In the genomic region with DNA sequence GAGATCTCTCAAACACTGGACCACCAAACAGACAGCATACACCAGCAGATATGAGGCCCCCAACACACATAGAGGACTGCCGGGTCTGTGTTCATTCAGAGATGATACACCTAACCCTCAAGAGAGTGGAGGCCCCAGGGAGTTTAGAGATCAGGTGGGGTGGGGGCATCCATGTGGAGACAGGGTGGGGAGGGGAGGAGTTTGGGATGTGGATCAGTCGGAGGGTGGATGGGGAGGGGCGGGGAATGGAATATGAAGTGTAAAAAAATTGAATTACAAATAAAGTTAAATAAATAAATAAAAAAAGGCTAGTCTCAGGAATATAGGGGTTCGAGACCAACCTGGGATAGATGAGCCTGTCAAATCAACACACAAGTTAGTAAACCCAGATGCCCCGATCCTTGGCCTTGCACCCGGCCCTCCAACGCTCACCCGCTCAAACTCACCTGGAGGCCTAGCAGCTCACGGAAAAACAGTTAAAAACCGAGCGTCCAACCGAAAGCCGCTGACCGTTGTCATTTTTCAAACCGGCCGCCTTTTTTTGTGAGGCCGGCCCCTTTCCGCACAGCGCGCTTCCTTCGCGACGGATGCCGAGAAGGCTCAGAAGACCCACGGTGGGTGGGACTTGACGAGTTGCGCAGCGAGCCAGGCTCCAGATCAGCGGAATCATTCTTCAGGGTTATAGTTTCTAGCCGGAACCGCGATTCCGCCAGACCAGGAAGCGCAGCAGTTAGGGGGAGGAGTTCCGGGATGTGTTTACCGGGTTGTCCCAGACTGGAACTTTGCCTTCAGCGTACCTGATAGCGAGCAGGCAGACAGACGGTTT, we compare ENCODE assay signal across 7 mouse cellular contexts. TPM values are rescaled to one million over a fixed set of nuclear protein-coding genes. Genes with fewer than 3 reads are reported as not detected.
DNase-seq lines count a peak whose midpoint lies in the region; ATAC-seq lines count a peak whose summit lies in the region.

A gene (minus strand): TSS at position 589 of the 826 bp plus-strand sequence.

- peak within 1 kb of the TSS; percentile 70 for H3K9ac ChIP-seq in embryonic facial prominence, embryonic 12.5 days
- peak within 1 kb of the TSS; percentile 68 for H3K9ac ChIP-seq in limb, embryonic 11.5 days (ENCODE audit: low read length)
- H3K9ac ChIP-seq in midbrain, embryonic 14.5 days (replicated peaks; ENCODE audit: low read length): peak within 1 kb of the TSS; percentile 36

- peaks cover 15% of the 10 kb centered on the region; the same call in 1 of the 2 replicates for H3K36me3 ChIP-seq in embryonic facial prominence, embryonic 12.5 days
- peaks cover 2% of the 10 kb centered on the region; the same call in 1 of the 2 replicates for H3K36me3 ChIP-seq in limb, embryonic 11.5 days (ENCODE audit: control insufficient read depth, insufficient read depth, low read length)
- no peaks in the 10 kb centered on the region for H3K36me3 ChIP-seq in midbrain, embryonic 14.5 days (ENCODE audit: control insufficient read depth, insufficient read depth, low read length)

- DNase-seq in adrenal gland, postnatal 25 days: peak; percentile 96
- DNase-seq in heart, adult 11 months: peak; percentile 100
- peak; percentile 97 for DNase-seq in kidney, adult 18-20 months
- DNase-seq in limb, embryonic 11.5 days (ENCODE audit: low spot score): peak; percentile 99
- peak; percentile 99 for DNase-seq in midbrain, embryonic 14.5 days
- DNase-seq in spleen, adult 18-20 months: peak; percentile 92 to 94

- under 1% methylated on average over 39 of the region's 39 CpGs for WGBS in embryonic facial prominence, embryonic 12.5 days
- WGBS in limb, embryonic 11.5 days: under 1% methylated on average over 39 of the region's 39 CpGs
- WGBS in midbrain, embryonic 14.5 days: under 1% methylated on average over 39 of the region's 39 CpGs

- ATAC-seq in embryonic facial prominence, embryonic 12.5 days (ENCODE audit: insufficient number of reproducible peaks, insufficient read depth, low FRiP score, low TSS enrichment): peak; percentile 94
- ATAC-seq in limb, embryonic 11.5 days (ENCODE audit: insufficient number of reproducible peaks, low FRiP score, low TSS enrichment, low read depth): peak; percentile 98
- ATAC-seq in midbrain, embryonic 14.5 days (ENCODE audit: low FRiP score, low TSS enrichment): peak; percentile 97

- peaks cover 12% of the 10 kb centered on the region; the same call in 1 of the 2 replicates for H3K4me1 ChIP-seq in embryonic facial prominence, embryonic 12.5 days
- no peaks in the 10 kb centered on the region for H3K4me1 ChIP-seq in limb, embryonic 11.5 days (ENCODE audit: control insufficient read depth, insufficient read depth, low read length)
- H3K4me1 ChIP-seq in midbrain, embryonic 14.5 days (ENCODE audit: control insufficient read depth, insufficient read depth, low read length): no peaks in the 10 kb centered on the region

- peak within 1 kb of the TSS; percentile 61 for H3K4me3 ChIP-seq in embryonic facial prominence, embryonic 12.5 days
- peak within 1 kb of the TSS; percentile 66 for H3K4me3 ChIP-seq in limb, embryonic 11.5 days (ENCODE audit: low read depth, low read length)
- H3K4me3 ChIP-seq in midbrain, embryonic 14.5 days (replicated peaks; ENCODE audit: low read depth, low read length): peak within 1 kb of the TSS; percentile 41

- no peaks in the 10 kb centered on the region for H3K9me3 ChIP-seq in embryonic facial prominence, embryonic 12.5 days
- no peaks in the 10 kb centered on the region for H3K9me3 ChIP-seq in limb, embryonic 11.5 days (ENCODE audit: control insufficient read depth, low read length)
- H3K9me3 ChIP-seq in midbrain, embryonic 14.5 days (ENCODE audit: control insufficient read depth, low read length): no peaks in the 10 kb centered on the region

- no peaks in the 10 kb centered on the region for H3K27me3 ChIP-seq in embryonic facial prominence, embryonic 12.5 days
- H3K27me3 ChIP-seq in limb, embryonic 11.5 days (ENCODE audit: control insufficient read depth, insufficient read depth, low read length): no peaks in the 10 kb centered on the region
- no peaks in the 10 kb centered on the region for H3K27me3 ChIP-seq in midbrain, embryonic 14.5 days (ENCODE audit: control insufficient read depth, insufficient read depth, low read length)

- H3K27ac ChIP-seq in embryonic facial prominence, embryonic 12.5 days: peak within 1 kb of the TSS; percentile 73
- H3K27ac ChIP-seq in limb, embryonic 11.5 days (replicated peaks; ENCODE audit: low read depth, low read length): no peak within 1 kb of the TSS
- H3K27ac ChIP-seq in midbrain, embryonic 14.5 days (replicated peaks; ENCODE audit: low read depth, low read length): peak within 1 kb of the TSS; percentile 65

- H3K4me2 ChIP-seq in embryonic facial prominence, embryonic 12.5 days (replicated peaks): peak within 1 kb of the TSS; percentile 66
- H3K4me2 ChIP-seq in limb, embryonic 11.5 days (ENCODE audit: low read depth, severe bottlenecking): peak within 1 kb of the TSS; percentile 38
- peak within 1 kb of the TSS; percentile 73 for H3K4me2 ChIP-seq in midbrain, embryonic 14.5 days (ENCODE audit: low read length)

RNA-seq across cellular contexts. Expression of the gene that starts here (rescaled TPM):
- total RNA-seq in adrenal gland, postnatal 25 days (2021): 5.8 and 6.4 TPM in 2 replicates
- 57.3 and 61.4 TPM in 2 replicates for polyA plus RNA-seq in embryonic facial prominence, embryonic 12.5 days (2016; fragmentation: Nextera tagmentation; extraction: Ambion mirVana)
- polyA plus RNA-seq in limb, embryonic 11.5 days (2014; fragmentation: Nextera tagmentation; extraction: Ambion mirVana): 81.3 and 85.8 TPM in 2 replicates
- 8.1 and 15.9 TPM in 2 replicates for polyA plus RNA-seq in midbrain, embryonic 14.5 days (2014; fragmentation: Nextera tagmentation; extraction: Ambion mirVana)
